Mouse (Mus musculus) megakaryocyte, embryonic 14.5 days (primary cell): ENCODE data around the gene Vim.

ENCODE experiments used
- FLI1 ChIP-seq: IDR thresholded peaks from 2 replicates; pipeline ENCODE4 v1.6.1; 2012; ENCODE audit warnings: low read length, inconsistent platforms, mixed read lengths
- GATA1 ChIP-seq: IDR thresholded peaks from 3 replicates; pipeline ENCODE4 v1.6.1; 2012; ENCODE audit warnings: mixed read lengths, low read length, inconsistent platforms, borderline replicate concordance

DNA sequence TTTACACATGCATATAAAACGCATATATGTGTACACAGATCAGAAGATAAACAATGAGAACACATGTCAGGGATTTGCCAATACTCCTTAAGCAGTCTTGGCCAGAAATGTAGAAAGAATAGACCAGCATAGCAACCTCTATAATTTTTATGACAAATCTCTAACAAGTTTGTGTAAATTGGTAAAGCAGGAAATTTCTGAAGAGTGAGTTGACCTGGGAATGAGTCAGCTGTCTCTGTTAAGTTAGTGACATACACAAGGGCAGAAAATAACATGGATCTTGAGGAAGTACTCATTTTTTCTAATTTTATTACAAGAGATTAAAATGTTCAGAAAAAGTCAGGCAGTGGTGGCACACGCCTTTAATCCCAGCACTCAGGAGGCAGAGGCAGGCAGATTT, 47.5 kb upstream of the Vim start:
- no peak for TF ChIP-seq FLI1
- TF ChIP-seq GATA1: no peak
